Mouse (Mus musculus) spleen, postnatal 4 days (tissue): ENCODE results near the gene Chd5.

ENCODE experiments used
- DNase-seq, 2 experiments: peaks; one replicate each; pipeline ENCODE4 v3.0.0; 2022; ENCODE audit warnings: low spot score in 2 of 2

The Chd5 gene

DNA sequence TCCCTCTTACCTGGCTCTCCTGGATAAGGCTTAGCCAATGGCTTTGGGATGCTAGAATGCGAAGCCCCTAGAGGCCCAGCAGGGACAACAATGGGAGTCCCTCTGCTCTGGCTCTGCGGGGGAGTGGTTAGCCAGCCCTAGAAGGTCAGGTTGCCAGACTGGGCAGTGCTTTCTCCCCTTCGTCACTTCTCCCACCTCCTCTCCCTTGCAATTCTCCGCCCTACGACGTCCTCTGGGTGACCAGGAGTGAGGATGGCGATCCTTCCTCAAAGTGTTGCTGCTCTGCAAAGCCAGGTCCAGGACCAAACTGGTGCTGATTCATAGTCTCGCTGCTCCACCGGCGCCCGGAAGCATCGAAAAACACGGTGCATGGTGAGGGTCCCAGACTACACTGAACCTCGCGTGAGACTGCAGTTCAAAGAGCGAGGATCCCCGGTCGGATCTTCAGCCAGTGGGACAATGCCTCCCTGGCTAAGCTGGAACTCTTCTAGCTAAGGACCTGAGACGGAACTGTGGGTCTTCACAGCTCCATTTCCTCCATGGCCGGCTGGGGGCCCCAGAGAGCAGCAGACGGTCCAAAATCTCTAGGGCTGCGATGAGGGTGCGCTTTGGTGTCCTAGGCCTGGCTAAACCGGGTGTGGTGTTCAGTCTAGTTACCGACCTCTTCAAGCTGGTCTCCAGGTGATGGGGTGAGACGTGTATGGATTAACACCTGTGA is 19.8 kb upstream of the Chd5 start, which contains the start of gene Rnf207:
Rnf207 (minus strand) TSS at position 477 of the 718 bp plus-strand sequence.
- peak; percentile 39 to 78 for DNase-seq

- no peak for DNase-seq
Observed at GRCm38 (mm10) chr4:152321464-152321863, 17.0 kb upstream of the Chd5 start.

DNA sequence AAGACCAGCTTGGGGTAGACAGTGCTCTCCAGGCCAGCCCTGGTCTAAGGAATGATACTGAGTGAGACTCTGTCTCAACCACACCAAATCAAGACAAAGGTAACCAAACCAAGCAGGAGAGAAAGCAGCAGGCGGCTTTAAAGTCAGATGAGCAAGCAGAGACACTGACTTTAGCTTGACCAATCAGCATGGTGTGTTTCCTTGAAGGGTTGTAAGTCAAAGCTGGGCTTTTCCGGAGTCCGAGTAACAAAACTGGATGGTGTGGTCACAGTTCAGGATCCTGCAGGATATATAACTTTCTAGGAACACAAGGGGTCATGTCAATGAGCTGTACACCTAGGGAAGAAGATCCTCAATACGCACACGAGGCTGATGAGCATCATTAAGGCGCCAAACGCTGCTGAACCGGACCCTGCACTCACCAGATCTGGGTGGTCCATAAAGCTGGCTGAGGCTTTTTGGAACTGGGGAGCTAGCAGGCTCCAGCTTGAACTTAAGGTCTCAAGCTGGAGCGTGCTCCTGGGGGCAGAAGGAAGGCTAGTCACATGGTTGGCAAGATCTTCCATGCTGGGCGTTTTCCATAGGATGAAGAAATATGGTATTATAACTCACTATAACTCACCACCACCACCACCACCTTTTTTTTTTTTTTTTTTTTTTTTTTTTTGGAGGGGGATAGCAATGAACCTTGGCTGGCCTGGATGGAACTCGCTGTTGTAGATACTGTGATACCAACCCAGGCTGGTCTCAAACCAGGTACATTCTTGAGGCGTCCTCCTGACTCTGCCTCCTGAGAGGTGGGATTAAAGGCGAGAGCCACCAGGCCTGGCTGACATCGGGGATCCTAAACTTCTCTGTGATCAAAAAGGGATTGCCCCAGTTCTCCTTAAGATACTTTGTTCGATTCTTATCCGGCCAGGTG is 13.5 kb upstream of the Chd5 start:
- no peak for DNase-seq

- peak; percentile 88 to 91 for DNase-seq
Observed at GRCm38 (mm10) chr4:152325574-152326411, 12.7 kb upstream of the Chd5 start, which contains the start of gene Rpl22. Gene Rpl22, plus strand, starts transcription at chr4:152325742.

GRCm38 (mm10) chr4:152326543-152326942 is 11.9 kb upstream of the Chd5 start:
- no peak for DNase-seq

DNA sequence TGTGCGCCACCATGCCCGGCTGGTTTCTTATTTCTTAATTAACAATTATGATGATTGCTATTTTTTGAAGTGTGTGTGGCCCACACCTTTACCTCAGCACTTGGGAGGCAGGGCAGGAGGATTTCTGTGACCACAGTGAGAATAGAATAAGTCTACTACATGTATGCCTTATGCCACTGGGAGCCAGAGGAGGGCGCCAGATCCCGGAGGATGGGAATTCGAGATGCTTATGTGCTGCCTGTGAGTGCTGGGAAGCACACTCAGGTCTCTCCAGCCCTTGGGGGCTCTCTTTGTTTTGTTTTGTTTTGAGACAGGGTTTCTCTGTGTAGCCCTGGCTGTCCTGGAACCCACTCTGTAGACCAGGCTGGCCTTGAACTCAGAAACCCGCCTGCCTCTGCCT is 9.8 kb upstream of the Chd5 start:
- DNase-seq, result peak; percentile 56 to 80

DNA sequence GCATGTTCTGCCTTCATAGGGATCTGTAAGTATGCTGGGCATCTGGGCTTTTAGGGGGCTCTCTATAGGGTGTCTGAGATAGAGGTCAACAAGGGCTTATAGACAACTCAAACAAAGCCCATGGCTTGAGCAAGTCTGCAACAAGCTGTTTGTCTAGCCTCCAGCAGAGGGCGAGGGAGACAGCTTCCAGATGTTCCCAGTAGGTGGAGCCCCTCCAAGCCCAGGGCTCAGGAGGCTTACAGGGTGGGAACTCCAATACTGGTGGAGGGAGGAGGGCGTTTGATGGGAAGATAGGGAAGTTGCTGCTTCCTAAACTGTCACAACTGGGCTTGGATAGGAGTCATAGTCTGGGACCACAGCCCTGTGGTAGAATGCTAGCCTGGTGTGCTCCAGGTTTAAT is 5.5 kb upstream of the Chd5 start:
- peak; percentile 54 to 79 for DNase-seq

DNA sequence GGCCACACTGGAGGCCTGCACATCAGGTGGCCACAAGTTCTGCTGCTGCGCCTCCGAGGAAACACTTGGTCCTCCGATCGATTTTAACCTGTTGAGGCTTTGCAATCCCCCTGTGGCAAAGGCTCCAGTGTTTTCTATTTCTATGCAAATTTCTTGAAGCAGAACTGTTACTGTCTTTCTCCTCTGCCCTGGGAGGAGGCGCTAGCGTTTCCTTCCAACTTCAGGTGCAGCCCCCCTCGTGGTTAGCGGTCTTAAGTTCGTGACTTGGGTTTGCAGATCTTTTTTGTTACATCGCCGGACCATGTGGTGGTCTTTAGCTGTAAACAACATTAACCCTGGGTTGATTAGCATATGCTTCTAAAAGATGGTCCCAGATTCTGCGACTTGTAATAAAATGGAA is 4.9 kb upstream of the Chd5 start:
- no peak for DNase-seq

GRCm38 (mm10) chr4:152337772-152338171 is 679 bp upstream of the Chd5 start:
- no peak for DNase-seq

GRCm38 (mm10) chr4:152339293-152339790 is 891 bp downstream of the Chd5 start:
- DNase-seq, result no peak

DNA sequence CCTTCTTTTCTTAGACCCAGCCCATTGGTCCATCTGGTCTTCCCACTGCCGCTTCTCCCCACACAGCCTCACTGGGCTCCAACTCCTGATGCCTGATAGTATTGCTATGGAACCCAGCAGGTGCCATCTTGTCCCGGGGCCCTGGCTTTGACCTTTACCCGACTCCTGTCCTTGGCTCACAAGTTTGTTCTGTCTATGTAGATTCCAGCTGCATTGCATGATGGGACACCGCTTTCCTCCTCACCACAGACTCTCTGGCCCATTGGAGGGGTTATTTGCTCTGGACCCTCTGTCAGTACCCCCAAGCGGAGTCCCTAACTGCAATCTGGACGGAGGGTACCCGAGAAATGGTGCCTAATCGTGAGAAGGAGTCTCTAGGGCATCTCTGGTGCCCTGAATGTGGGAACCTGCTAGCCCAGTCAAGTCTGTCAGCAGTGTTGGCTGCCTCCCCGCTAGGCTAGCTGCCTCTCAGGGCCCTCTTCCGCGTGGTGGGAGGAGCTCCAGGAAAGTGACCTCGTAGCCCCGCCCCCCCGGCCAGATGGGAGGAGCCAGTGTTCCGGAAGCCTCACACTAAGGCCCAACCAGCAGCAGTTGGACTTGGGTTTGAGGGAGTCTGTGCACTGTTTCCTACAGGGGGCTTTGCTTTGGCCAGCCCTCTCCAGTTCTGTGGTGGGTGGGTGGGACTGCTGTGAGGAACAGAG is 2.3 kb downstream of the Chd5 start:
- DNase-seq, result peak; percentile 37 to 73

GRCm38 (mm10) chr4:152343296-152343695 is 4.8 kb downstream of the Chd5 start:
- no peak for DNase-seq

DNA sequence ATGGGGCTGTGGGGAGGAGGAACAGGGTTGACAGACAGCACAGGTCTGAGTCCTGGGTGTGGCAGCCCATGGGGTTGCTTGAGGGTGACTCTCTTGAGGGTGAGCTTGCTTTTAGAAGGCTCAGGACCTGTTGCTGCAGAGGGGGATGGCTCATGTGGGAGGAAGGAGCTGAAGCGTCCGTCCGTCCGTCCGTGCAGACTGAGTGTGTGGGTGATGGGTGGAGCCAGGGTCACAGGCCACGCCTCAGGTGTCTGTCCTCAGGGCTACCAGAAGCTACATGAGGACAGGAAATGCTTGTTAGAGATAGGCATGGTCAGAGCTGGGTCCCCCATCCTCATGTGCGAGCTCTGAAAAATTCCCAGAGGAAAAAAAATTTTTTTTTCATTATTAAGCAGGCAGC is 6.2 kb downstream of the Chd5 start:
- DNase-seq, result no peak

DNA sequence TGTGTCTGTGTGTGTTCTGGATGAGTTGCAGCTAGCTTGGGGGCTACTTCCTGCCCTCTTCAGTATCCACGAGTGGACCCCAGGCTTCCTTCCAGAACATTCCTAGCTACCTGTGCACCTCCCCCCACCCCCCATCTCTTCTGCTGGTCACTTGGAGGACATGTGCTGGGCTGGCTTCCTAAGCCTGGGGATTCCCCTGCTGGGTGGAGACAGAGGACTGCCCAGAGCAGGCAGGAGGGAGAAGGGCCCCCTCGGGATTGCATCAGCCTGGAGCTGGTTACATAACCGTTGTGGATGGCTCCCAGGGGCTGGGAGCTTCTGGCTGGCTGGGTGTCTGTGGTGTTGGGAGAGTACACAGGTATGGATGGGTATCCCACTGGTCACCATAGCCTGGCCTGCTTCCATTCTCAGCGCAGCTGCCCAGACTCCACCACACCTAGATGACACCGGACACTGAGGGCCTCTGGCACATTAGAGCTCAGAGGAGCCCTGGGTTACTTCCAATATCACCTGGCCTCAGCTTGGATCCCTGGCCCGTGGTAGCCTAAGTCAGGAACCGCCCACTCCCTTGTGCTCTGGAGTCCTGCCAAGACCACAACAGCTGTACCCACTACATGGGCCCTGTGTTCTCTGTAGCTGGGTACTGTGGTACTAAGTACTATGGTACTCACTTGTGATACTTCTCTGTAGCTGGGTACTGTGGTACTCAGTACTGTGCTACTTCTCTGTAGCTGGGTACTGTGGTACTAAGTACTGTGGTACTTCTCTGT is 6.9 kb downstream of the Chd5 start:
- DNase-seq, result no peak

DNA sequence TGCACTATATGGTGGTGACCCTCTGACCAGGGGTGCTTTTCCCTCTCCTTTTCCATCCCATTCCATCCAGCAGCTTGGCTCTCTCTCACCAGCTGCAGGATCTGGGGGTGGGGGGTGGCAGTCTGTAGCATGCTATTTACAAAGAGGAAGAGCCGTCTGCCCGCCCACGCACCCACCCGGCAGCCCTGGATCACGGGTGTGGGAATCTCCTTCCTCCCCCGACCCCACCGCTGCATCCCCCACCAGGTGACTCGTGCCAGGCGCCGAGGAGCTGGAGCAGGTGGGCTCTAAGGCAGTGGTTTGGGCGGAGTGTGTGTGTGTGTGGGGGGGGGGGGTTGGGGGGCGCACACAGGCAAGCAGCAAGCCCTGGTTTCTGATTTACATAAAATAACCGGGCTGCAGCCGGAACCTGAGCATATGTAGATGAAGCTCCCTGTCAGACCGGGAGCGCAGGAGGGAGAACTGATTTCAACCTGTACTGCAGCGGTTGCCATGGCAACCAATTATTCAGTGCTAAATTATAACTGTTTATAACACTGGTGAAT is 11.5 kb downstream of the Chd5 start:
- no peak for DNase-seq

- DNase-seq, result no peak
Observed at GRCm38 (mm10) chr4:152350722-152351421, 12.4 kb downstream of the Chd5 start.

GRCm38 (mm10) chr4:152351422-152352305 is 13.2 kb downstream of the Chd5 start:
- no peak for DNase-seq

DNA sequence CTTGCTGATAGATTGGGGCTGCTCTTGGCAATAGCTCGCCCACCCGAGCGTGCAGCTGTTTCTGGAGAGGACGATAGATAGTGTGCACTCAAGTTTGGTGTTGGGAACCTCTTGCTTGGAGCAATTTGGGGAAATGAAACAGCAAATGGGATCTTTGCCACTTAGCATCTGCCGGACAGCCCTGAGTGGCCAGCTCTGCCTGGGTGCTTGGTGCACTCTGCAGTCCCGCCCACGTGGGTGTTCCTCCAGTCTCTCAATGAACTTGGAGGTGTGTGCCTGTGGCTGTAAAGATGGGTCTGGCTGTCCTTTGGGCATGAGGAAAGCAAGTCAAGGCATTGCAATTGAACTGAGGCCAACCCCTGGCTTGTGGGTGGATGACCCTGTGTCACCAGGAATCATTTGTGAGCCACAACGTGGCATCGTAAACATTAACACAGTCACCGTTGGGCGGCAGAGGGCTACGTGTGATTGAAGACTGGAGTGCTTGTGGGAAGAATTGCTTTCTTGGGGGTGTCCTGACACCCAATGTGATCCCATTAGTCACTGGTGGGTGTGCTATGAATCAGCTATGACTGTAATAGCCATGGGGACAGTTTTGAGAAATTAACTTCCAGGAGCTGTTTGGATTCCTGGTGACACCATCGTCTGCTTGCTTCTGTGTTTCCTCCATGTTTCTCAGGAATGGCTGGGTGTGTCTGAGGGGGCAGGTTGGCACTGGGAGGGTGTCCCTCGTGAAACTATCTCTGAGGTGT is 15.6 kb downstream of the Chd5 start:
- no peak for DNase-seq
